Mouse (Mus musculus): ENCODE measurements around the gene Ahr. TPM values are rescaled to one million over a fixed set of nuclear protein-coding genes. Genes with fewer than 3 reads are reported as not detected.

Ahr gene
- total RNA-seq, 2 experiments from 2014 or later, result 2.1 to 3.2 TPM

DNA sequence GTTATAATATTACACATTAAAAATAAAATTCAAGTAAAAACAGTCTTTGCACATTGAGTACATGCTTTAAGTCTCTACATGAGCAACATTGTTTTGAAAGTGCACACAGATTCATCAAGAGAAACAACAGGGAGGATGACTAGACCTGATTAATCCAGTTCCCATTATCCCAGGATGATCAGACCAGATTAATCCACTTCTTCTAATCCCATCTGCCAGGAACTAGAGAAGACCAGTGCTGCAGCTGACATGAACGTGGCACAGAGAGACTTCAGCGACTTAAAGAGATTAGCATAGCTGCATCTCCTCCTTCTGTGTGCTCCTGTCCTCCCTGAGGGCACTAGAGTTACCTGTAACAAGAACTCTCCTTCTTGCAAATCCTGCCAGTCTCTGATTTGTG lies 20.2 kb downstream of the Ahr start:
- intact Hi-C loops (cut with DNase I; ENCODE audit: low total_unique reads), result no loop called here
- no peak for DNase-seq

DNA sequence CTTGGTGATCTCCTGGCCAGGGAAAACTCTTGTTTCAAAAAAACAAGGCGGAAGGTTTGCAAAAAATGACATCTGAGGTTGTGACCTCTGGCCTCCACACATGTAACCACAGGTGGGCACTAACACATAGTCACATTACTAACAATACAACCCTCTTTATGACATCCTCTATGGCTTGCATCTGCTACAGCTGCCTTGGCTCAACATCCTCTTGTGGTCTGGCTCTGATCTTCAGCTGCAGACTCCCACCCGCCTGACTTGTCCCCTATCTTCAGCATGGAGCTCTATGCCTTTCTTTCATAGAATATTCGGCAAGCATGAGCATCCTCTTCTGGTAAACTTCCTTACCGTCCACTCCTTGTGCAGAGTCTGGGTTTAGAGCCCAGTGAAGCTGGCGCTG lies 24.1 kb downstream of the Ahr start:
- intact Hi-C loops (cut with DNase I; ENCODE audit: low total_unique reads), result no loop called here
- no peak for DNase-seq

DNA sequence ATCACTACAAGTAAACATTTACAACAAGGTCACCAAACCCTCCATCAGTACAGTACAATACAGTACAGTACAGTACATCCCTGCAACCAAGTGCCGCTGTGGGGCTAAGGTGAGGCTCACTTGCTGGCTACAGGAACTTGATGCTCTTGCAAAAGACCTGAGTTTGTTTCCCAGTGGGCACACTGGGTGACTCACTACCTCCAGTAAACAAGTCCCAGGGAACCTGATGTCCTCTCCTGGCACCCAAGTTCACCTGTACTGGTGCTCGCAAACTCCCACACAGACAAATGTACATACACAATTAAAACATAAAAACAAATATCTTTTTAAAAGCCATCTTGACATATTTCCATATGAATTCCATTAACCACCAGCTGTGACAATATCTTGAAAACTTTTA lies 28.5 kb downstream of the Ahr start:
- intact Hi-C loops (cut with DNase I; ENCODE audit: low total_unique reads), result no loop called here
- DNase-seq, result no peak

DNA sequence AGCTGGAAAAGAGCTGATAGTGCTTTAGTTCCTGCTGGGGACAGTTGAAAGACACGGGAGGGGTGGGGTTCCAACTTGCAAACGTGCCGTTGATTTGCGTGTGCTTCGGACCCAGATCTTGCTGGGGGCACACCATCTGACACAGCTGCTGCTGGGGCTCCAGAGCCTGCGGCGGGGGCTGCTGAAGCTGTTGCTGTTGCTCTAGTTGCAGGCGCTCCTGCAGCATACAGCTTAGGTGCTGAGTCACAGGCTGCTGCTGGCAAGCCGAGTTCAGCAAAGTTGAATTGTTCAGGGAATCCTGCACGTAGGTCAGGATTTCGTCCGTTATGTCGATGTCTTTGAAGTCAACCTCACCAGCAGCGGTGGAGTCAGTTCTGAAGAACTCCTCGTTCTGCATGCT lies 30.8 kb downstream of the Ahr start:
- intact Hi-C loops (cut with DNase I; ENCODE audit: low total_unique reads), result no loop called here
- DNase-seq, result no peak

DNA sequence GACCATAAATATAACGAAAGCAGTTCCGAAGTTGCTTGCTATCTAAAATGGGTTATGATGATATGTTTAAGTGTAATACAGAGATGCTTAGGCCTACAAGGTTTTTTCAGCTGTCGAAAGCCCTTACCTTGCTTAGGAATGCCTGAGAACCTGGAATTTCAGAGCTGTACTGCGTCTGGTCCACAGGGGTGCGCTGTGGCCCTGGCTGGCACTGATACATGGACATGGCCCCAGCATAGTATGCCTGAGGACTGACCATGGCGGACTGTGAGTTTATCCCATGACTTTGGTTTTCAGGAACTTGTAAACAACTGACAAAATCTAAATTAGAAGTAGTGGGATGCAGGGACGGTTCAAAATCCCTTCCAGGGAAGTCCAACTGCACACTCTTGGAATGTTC lies 31.3 kb downstream of the Ahr start:
- intact Hi-C loops (cut with DNase I; ENCODE audit: low total_unique reads), result no loop called here
- no peak for DNase-seq

DNA sequence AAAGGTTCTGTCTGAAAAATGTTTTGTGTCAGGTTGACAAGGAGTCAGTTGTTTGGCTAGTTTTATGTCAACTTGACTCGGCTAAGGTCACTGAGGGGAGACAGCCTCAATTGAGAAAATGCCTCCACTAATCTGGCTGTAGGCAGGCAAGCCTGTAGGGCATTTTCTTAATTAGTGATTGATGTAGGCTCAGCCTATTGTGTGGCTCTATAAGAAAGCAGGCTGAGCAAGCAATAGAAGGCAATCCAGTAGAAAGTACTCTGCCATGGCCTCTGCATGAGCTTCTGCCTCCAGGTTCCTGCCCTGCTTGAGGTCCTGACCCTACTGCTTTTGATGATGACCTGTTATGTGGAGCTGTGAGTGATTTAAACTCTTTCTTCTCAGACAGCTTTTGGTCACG lies 33.4 kb downstream of the Ahr start:
- no peak for DNase-seq
- intact Hi-C loops (cut with DNase I; ENCODE audit: low total_unique reads), result no loop called here

DNA sequence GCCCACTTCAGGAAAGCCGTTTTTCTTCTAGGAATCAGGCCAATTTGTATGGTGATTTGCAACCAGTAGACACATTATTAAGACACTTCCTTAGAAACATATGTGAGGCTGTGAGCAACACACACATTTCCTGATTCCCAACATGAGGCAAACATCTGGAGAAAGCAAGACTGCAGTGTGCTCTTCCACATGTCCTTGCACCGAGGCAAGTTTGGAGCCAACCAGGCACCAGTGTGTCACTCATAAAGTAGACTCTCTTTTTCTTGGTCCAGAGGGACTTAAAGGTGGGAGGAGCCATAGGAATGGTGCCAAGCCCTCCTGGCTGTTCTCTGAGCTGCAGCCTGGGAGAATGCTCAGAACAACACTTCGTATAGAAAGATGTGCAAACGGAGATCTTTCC lies 39.6 kb downstream of the Ahr start:
- DNase-seq, result no peak
- intact Hi-C loops (cut with DNase I; ENCODE audit: low total_unique reads), result no loop called here

DNA sequence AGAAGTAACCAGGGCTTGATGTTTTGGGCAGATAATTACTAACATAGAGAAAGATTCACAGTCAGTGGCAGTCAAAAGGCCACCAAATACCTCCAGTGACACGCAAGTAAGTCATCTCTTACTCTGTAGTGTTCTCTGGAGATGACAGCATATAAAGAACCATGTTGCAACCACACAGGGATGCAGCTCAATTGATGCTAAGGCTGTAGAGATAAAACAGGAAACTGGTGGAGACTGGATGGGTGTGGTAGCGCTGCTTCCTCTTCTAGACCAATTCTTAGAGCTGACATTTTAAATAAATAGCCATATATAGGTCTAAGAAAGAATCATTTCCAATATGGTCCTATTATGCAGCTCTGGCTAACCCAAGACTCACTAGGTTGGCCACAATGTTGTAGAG lies 54.1 kb downstream of the Ahr start:
- intact Hi-C loops (cut with DNase I; ENCODE audit: low total_unique reads), result no loop called here
- DNase-seq, result no peak

DNA sequence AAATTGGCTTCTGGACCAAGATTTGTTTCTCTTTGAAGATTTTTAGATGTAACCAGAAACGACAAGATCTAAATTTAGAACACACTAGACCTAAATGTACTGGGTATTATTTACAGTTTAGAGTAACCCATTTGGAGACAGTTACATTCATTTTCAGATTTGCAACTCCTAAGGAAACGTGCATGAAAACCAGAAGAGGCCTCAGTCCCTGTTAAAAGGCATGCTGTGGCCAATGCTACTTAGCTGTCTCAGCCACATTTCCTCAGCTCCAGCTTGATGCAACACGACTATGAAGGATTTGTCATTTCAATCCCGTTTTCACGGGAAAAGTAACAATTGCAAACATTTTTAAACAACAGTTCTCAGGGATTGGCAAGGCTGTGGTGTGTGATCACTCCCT lies 55.9 kb downstream of the Ahr start:
- no peak for DNase-seq
- intact Hi-C loops (cut with DNase I; ENCODE audit: low total_unique reads), result no loop called here

DNA sequence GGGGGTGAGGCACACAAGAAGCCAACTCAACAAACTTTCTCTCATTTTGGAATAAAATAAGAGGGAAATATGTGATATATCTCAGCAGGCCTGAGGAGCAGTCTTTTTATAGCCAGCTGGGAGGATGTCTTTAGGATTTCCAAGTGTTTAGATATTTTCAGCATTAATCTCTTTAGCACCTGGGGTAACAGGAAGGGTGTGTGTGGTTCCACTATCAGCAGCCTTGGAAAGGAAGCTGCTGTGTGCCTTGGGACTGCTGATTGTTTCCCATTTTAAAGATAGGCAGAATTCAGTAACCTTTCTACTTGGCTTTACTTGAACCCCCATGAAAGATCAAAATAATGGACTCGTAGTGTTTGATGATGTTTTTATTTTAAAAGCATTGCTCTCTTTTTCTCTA lies 71.4 kb downstream of the Ahr start:
- DNase-seq, result no peak
- intact Hi-C loops (cut with DNase I; ENCODE audit: low total_unique reads), result no loop called here

DNA sequence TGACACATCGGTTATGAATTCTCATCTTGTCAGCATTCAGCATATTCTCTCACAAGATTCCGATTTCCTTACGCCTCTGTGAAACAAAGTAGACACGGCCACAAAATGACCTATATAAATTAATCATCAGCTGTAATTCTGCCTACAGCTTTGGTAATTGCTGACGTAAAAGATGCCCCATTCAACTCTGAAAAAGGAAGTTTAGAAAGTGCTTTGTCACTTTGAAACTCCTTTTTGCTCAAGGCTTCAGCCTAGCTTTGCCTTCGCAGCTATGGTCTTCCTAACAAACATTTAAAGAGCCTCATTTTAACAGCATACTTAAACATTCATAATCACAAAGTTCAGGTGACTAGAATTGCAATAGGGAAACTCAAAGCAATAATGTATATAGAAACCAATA lies 72.2 kb downstream of the Ahr start:
- intact Hi-C loops (cut with DNase I; ENCODE audit: low total_unique reads), result no loop called here
- DNase-seq, result no peak

DNA sequence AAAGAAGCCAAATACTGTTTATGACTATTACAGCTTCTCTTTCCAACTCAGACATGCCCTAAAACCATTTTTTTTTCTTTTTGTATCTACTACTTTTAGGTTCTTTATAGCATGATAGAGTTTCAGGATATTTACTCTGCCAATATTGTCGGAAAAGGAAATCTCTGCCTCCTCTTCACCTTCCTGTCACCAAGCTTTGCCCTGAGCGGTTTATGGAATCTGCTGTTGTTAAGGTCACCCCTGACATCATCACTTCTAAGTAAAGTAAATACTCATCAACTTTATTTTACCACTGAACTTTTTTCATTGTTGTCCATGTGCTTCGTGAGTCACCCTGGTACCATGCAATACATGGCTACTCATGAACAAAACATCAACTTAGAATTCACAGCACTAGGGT lies 75.2 kb downstream of the Ahr start:
- intact Hi-C loops (cut with DNase I; ENCODE audit: low total_unique reads), result no loop called here

More for the DNA sequence above, 75.2 kb downstream of the Ahr start:
- no peak for DNase-seq

All from gastrocnemius, postnatal 14 days (tissue).